Mouse (Mus musculus) embryonic facial prominence, embryonic 15.5 days (tissue): Measurements from ENCODE around the gene Lhfpl2. TPM values are rescaled to one million over a fixed set of nuclear protein-coding genes. Genes with fewer than 3 reads are reported as not detected.

Experiments used
- ATAC-seq: fragments of 200-750 bp; cut with Nextera tagmentation; 2 replicates; pipeline ENCODE4 v1.8.0; 2017; ENCODE audit warnings: low read depth, moderate TSS enrichment; ENCODE audit not compliant: insufficient number of reproducible peaks, low FRiP score, low TSS enrichment
- H3K27ac ChIP-seq: fragments of 300-500 bp; sonication (generic); replicated peaks from 2 replicates; pipeline ENCODE4 v1.5.1; 2015; ENCODE audit warnings: mild to moderate bottlenecking, inconsistent platforms
- H3K27me3 ChIP-seq: fragments of 300-500 bp; sonication (generic); 2 replicates; pipeline ENCODE4 v1.6.1; 2015; ENCODE audit warnings: inconsistent platforms
- H3K36me3 ChIP-seq: fragments of 300-500 bp; sonication (generic); 2 replicates; pipeline ENCODE4 v1.6.1; 2015; ENCODE audit warnings: mild to moderate bottlenecking, inconsistent platforms
- H3K4me1 ChIP-seq: fragments of 300-500 bp; sonication (generic); 2 replicates; pipeline ENCODE4 v1.6.1; 2015; ENCODE audit warnings: inconsistent platforms
- H3K4me2 ChIP-seq: fragments of 300-500 bp; sonication (generic); replicated peaks from 2 replicates; pipeline ENCODE4 v1.6.1; 2015; ENCODE audit warnings: mild to moderate bottlenecking, inconsistent platforms
- H3K4me3 ChIP-seq: fragments of 300-500 bp; sonication (generic); replicated peaks from 2 replicates; pipeline ENCODE4 v1.5.1; 2015; ENCODE audit warnings: mild to moderate bottlenecking, inconsistent platforms
- H3K9ac ChIP-seq: fragments of 300-500 bp; sonication (generic); 2 replicates; pipeline ENCODE4 v1.6.1; 2015; ENCODE audit warnings: inconsistent platforms
- H3K9me3 ChIP-seq: fragments of 300-500 bp; sonication (generic); replicated peaks from 2 replicates; pipeline ENCODE4 v1.6.1; 2016; ENCODE audit warnings: inconsistent platforms
- WGBS: fragments of 180-500 bp; shearing (Covaris S2); methylation state at CpG from one replicate; pipeline ENCODE4 v1.1.7; 2015; 5-methylcytosine and 5-hydroxymethylcytosine counted together
- polyA plus RNA-seq: library from polyadenylated mRNA; unstranded; fragments of >200 nt; fragmentation: Nextera tagmentation; extraction: Ambion mirVana; gene quantifications from 2 replicates; pipeline ENCODE4 v1.2.1, GENCODE M21; 2015

Lhfpl2 gene
- polyA plus RNA-seq, 1 experiment from 2014 or later: 77.0 TPM

- H3K9me3 ChIP-seq: no peaks in the 10 kb centered on the region
- H3K27ac ChIP-seq: no peak overlapping the region
- H3K9ac ChIP-seq: no peak overlapping the region
- H3K4me2 ChIP-seq: no peak overlapping the region
- H3K4me1 ChIP-seq: peaks cover 19% of the 10 kb centered on the region
- no peak for ATAC-seq
- H3K36me3 ChIP-seq: peaks cover 19% of the 10 kb centered on the region; the same call in 1 of the 2 replicates
- H3K27me3 ChIP-seq: no peaks in the 10 kb centered on the region
- whole genome bisulfite sequencing: 78% methylated on average over 15 of the region's 15 CpGs
- no peak overlapping the region for H3K4me3 ChIP-seq
Measured at GRCm38 (mm10) chr13:94084220-94085126, 26.9 kb downstream of the Lhfpl2 start.

- Histone ChIP-seq H3K4me3 (no peak overlapping the region), H3K9ac (no peak overlapping the region), H3K27me3 (no peaks in the 10 kb centered on the region), H3K4me1 (peaks cover 27% of the 10 kb centered on the region), H3K36me3 (peaks cover 11% of the 10 kb centered on the region; the same call in 1 of the 2 replicates), H3K4me2 (no peak overlapping the region), H3K27ac (no peak overlapping the region; the same call in 1 of the 2 replicates), H3K9me3 (no peaks in the 10 kb centered on the region)
- 88% methylated on average over 12 of the region's 12 CpGs for WGBS
- no peak for ATAC-seq
Measured at GRCm38 (mm10) chr13:94086090-94086808, 28.7 kb downstream of the Lhfpl2 start.

- Histone ChIP-seq H3K4me1 (peaks cover 27% of the 10 kb centered on the region), H3K4me2 (no peak overlapping the region), H3K36me3 (peaks cover 11% of the 10 kb centered on the region; the same call in 1 of the 2 replicates), H3K4me3 (no peak overlapping the region), H3K27ac (no peak overlapping the region; the same call in 1 of the 2 replicates), H3K9me3 (no peaks in the 10 kb centered on the region), H3K9ac (no peak overlapping the region), H3K27me3 (no peaks in the 10 kb centered on the region)
- no peak for ATAC-seq
- WGBS: 42% methylated on average over 9 of the region's 9 CpGs
Measured at GRCm38 (mm10) chr13:94087061-94087460, 29.5 kb downstream of the Lhfpl2 start.

GRCm38 (mm10) chr13:94088788-94089187 is 31.2 kb downstream of the Lhfpl2 start:
- ATAC-seq: no peak
- no peak overlapping the region for H3K4me2 ChIP-seq
- peaks cover 24% of the 10 kb centered on the region for H3K4me1 ChIP-seq
- no peaks in the 10 kb centered on the region for H3K27me3 ChIP-seq
- H3K9me3 ChIP-seq: no peaks in the 10 kb centered on the region
- peaks cover 11% of the 10 kb centered on the region; the same call in 1 of the 2 replicates for H3K36me3 ChIP-seq
- H3K9ac ChIP-seq: no peak overlapping the region
- no peak overlapping the region for H3K27ac ChIP-seq
- H3K4me3 ChIP-seq: no peak overlapping the region
- WGBS: 59% methylated on average over 9 of the region's 9 CpGs

- Histone ChIP-seq H3K4me1 (peaks cover 24% of the 10 kb centered on the region), H3K27ac (no peak overlapping the region), H3K36me3 (peaks cover 11% of the 10 kb centered on the region; the same call in 1 of the 2 replicates), H3K9me3 (no peaks in the 10 kb centered on the region), H3K9ac (no peak overlapping the region), H3K27me3 (no peaks in the 10 kb centered on the region), H3K4me2 (no peak overlapping the region), H3K4me3 (no peak overlapping the region)
- 57% methylated on average over 9 of the region's 9 CpGs for WGBS
- ATAC-seq: no peak
Measured at GRCm38 (mm10) chr13:94089286-94089685, 31.7 kb downstream of the Lhfpl2 start.

GRCm38 (mm10) chr13:94091366-94091765 is 33.8 kb downstream of the Lhfpl2 start:
- Histone ChIP-seq H3K36me3 (no peaks in the 10 kb centered on the region), H3K9ac (no peak overlapping the region), H3K4me1 (peaks cover 24% of the 10 kb centered on the region), H3K27me3 (no peaks in the 10 kb centered on the region), H3K4me3 (no peak overlapping the region), H3K9me3 (no peaks in the 10 kb centered on the region), H3K27ac (no peak overlapping the region), H3K4me2 (no peak overlapping the region)
- no peak for ATAC-seq
- WGBS: 47% methylated on average over 2 of the region's 2 CpGs

- H3K4me1 ChIP-seq: peaks cover 21% of the 10 kb centered on the region
Measured at GRCm38 (mm10) chr13:94094176-94094575, 36.6 kb downstream of the Lhfpl2 start.

GRCm38 (mm10) chr13:94094625-94095024 is 37.0 kb downstream of the Lhfpl2 start:
- Histone ChIP-seq H3K4me3 (no peak overlapping the region), H3K4me1 (peaks cover 21% of the 10 kb centered on the region), H3K27me3 (no peaks in the 10 kb centered on the region), H3K27ac (no peak overlapping the region), H3K9me3 (no peaks in the 10 kb centered on the region), H3K36me3 (no peaks in the 10 kb centered on the region), H3K4me2 (no peak overlapping the region), H3K9ac (no peak overlapping the region)
- ATAC-seq: no peak
- WGBS: 74% methylated on average over 3 of the region's 3 CpGs

More at GRCm38 (mm10) chr13:94094176-94094575, 36.6 kb downstream of the Lhfpl2 start:
- no peak for ATAC-seq
- Histone ChIP-seq H3K4me3 (no peak overlapping the region), H3K36me3 (no peaks in the 10 kb centered on the region), H3K27ac (no peak overlapping the region), H3K27me3 (no peaks in the 10 kb centered on the region), H3K4me2 (no peak overlapping the region), H3K9me3 (no peaks in the 10 kb centered on the region), H3K9ac (no peak overlapping the region)
- WGBS: 81% methylated on average over 4 of the region's 4 CpGs

GRCm38 (mm10) chr13:94095202-94095601 is 37.6 kb downstream of the Lhfpl2 start:
- H3K4me3 ChIP-seq: no peak overlapping the region
- H3K4me1 ChIP-seq: peaks cover 24% of the 10 kb centered on the region
- H3K36me3 ChIP-seq: no peaks in the 10 kb centered on the region
- H3K27ac ChIP-seq: no peak overlapping the region
- no peaks in the 10 kb centered on the region for H3K9me3 ChIP-seq
- H3K9ac ChIP-seq: no peak overlapping the region
- no peak for ATAC-seq
- no peaks in the 10 kb centered on the region for H3K27me3 ChIP-seq
- no peak overlapping the region for H3K4me2 ChIP-seq

GRCm38 (mm10) chr13:94097667-94098066 is 40.1 kb downstream of the Lhfpl2 start:
- no peak for ATAC-seq
- H3K9me3 ChIP-seq: no peaks in the 10 kb centered on the region
- no peaks in the 10 kb centered on the region for H3K36me3 ChIP-seq
- no peak overlapping the region for H3K4me3 ChIP-seq
- peaks cover 40% of the 10 kb centered on the region for H3K4me1 ChIP-seq
- H3K27ac ChIP-seq: no peak overlapping the region
- WGBS: 58% methylated on average over 2 of the region's 2 CpGs
- H3K9ac ChIP-seq: no peak overlapping the region
- H3K27me3 ChIP-seq: no peaks in the 10 kb centered on the region
- no peak overlapping the region for H3K4me2 ChIP-seq

- Histone ChIP-seq H3K36me3 (no peaks in the 10 kb centered on the region), H3K27ac (no peak overlapping the region), H3K9me3 (no peaks in the 10 kb centered on the region), H3K4me3 (no peak overlapping the region), H3K9ac (no peak overlapping the region), H3K27me3 (no peaks in the 10 kb centered on the region), H3K4me1 (peaks cover 40% of the 10 kb centered on the region), H3K4me2 (no peak overlapping the region)
- ATAC-seq: no peak
- 67% methylated on average over 16 of the region's 16 CpGs for WGBS
Measured at GRCm38 (mm10) chr13:94098369-94099084, 40.9 kb downstream of the Lhfpl2 start.
